Mouse (Mus musculus): ENCODE data around the gene 1110032A03Rik. TPM values are rescaled to one million over a fixed set of nuclear protein-coding genes. Genes with fewer than 3 reads are reported as not detected.

1110032A03Rik gene
- polyA plus RNA-seq, 1 experiment from 2014 or later = 42.3 TPM

DNA sequence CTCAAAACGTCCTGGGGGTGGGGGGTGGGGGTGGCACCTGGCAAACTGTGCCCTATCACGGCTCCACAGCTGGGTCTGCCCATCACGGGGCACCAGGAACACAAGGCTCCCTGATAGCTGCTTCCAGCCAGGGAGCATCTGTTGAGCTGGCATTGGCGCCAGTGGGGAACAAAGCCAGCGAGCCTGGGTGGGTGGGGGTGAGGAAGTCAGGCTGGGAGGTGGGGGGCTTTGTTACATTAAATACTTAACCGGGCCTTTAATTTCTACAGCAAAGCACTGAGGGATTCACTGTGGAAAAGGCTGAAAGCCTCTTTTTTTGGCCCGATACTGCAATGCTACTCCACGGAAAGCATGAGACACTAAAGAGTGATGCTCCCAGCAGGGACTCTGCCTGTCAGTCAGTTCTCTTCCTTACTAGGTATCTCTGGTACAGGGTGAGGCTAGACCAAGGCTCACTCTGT is 52.8 kb downstream of the 1110032A03Rik start:
- Histone ChIP-seq H3K9me3 (ENCODE audit: control insufficient read depth, low read length) (no peaks in the 10 kb centered on the region), H3K4me2 (replicated peaks; ENCODE audit: low read depth, low read length) (no peak overlapping the region), H3K4me1 (replicated peaks; ENCODE audit: control insufficient read depth, insufficient read depth, low read length) (no peaks in the 10 kb centered on the region), H3K9ac (ENCODE audit: low read depth, low read length) (no peak overlapping the region), H3K27me3 (ENCODE audit: control insufficient read depth, insufficient read depth, low read length) (no peaks in the 10 kb centered on the region), H3K4me3 (ENCODE audit: low read depth, low read length) (no peak overlapping the region), H3K36me3 (ENCODE audit: control insufficient read depth, insufficient read depth, low read length) (no peaks in the 10 kb centered on the region), H3K27ac (ENCODE audit: low read depth, low read length) (no peak overlapping the region)
- ATAC-seq (ENCODE audit: low FRiP score) (no peak), DNase-seq (ENCODE audit: low spot score) (no peak)
- 40% methylated on average over 8 of the region's 8 CpGs for WGBS

DNA sequence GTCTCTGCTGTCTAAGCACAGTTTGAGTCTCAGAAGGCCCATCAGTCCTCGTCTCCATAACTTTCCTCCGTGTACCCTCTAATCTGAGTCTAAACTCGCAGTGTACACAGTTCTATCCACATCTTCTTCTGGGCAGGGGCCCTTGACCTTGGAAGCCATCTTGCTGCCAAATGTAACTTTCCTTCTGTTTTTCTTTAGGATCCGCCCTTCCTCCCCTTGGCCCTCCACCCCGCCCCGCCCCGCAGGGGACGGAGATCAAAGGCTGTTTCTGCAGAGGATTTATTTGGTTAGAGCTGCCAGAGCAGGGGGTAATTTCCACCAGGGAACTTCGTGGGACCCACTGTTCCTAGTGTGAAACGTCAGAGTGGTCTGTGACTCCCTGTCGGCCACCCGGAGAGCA is 54.3 kb downstream of the 1110032A03Rik start:
- Histone ChIP-seq H3K4me3 (ENCODE audit: low read depth, low read length) (no peak overlapping the region), H3K4me1 (replicated peaks; ENCODE audit: control insufficient read depth, insufficient read depth, low read length) (no peaks in the 10 kb centered on the region), H3K27me3 (ENCODE audit: control insufficient read depth, insufficient read depth, low read length) (no peaks in the 10 kb centered on the region), H3K9me3 (ENCODE audit: control insufficient read depth, low read length) (no peaks in the 10 kb centered on the region), H3K27ac (ENCODE audit: low read depth, low read length) (no peak overlapping the region), H3K36me3 (ENCODE audit: control insufficient read depth, insufficient read depth, low read length) (no peaks in the 10 kb centered on the region), H3K4me2 (replicated peaks; ENCODE audit: low read depth, low read length) (no peak overlapping the region), H3K9ac (ENCODE audit: low read depth, low read length) (no peak overlapping the region)
- no peak for DNase-seq (ENCODE audit: low spot score)
- 43% methylated on average over 12 of the region's 12 CpGs for WGBS
- no peak for ATAC-seq (ENCODE audit: low FRiP score)

DNA sequence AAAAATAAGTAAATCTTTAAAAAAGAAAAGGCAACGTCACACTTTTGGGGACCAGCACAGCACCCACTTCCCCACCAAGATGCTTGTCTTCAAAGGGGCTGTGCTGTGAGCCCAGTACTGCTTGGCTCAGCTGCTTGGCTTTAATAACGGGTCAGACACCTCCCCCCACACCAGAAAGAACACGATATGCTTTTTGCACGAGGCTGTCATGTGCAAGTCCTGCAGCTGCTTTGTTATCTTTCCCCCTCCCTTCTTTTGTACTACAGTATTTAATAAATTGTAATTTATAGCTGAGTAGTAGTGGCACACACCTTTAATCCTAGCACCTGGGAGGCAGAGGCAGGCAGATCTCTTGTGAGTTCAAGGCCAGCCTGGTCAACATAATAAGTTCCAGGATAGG is 56.4 kb downstream of the 1110032A03Rik start:
- H3K27me3 ChIP-seq (ENCODE audit: control insufficient read depth, insufficient read depth, low read length) = no peaks in the 10 kb centered on the region
- H3K9me3 ChIP-seq (ENCODE audit: control insufficient read depth, low read length) = no peaks in the 10 kb centered on the region
- H3K4me2 ChIP-seq (replicated peaks; ENCODE audit: low read depth, low read length) = no peak overlapping the region
- DNase-seq (ENCODE audit: low spot score) (no peak), ATAC-seq (ENCODE audit: low FRiP score) (no peak)
- 83% methylated on average over 4 of the region's 4 CpGs for WGBS
- H3K36me3 ChIP-seq (ENCODE audit: control insufficient read depth, insufficient read depth, low read length) = no peaks in the 10 kb centered on the region
- no peak overlapping the region for H3K27ac ChIP-seq (ENCODE audit: low read depth, low read length)
- H3K9ac ChIP-seq (ENCODE audit: low read depth, low read length) = no peak overlapping the region
- no peak overlapping the region for H3K4me3 ChIP-seq (ENCODE audit: low read depth, low read length)
- no peaks in the 10 kb centered on the region for H3K4me1 ChIP-seq (replicated peaks; ENCODE audit: control insufficient read depth, insufficient read depth, low read length)

DNA sequence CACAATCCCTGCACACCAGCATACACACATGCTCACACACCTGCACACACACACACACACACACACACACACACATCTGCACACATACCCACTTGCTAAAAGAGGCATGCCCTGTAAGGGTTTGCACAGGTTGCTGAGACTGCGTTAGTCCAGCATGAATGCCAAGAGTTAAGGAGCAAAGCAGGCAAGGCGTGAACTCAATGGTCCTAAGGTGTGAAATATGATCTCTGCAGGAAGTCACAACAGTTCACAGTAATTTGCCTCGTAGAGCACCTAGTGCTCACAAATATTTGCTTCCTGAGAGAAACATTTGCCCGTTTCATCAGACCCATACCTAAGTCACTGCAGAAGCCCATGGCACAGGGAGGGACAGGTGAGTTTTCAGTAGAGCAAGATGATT is 61.1 kb downstream of the 1110032A03Rik start:
- 60% methylated on average over 4 of the region's 4 CpGs for WGBS
- H3K27me3 ChIP-seq (ENCODE audit: control insufficient read depth, insufficient read depth, low read length) = no peaks in the 10 kb centered on the region
- ATAC-seq (ENCODE audit: low FRiP score) (no peak), DNase-seq (ENCODE audit: low spot score) (no peak)
- H3K9ac ChIP-seq (ENCODE audit: low read depth, low read length) = no peak overlapping the region
- no peaks in the 10 kb centered on the region for H3K9me3 ChIP-seq (ENCODE audit: control insufficient read depth, low read length)
- H3K4me3 ChIP-seq (ENCODE audit: low read depth, low read length) = no peak overlapping the region
- no peaks in the 10 kb centered on the region for H3K4me1 ChIP-seq (replicated peaks; ENCODE audit: control insufficient read depth, insufficient read depth, low read length)
- no peak overlapping the region for H3K27ac ChIP-seq (ENCODE audit: low read depth, low read length)
- H3K4me2 ChIP-seq (replicated peaks; ENCODE audit: low read depth, low read length) = no peak overlapping the region
- H3K36me3 ChIP-seq (ENCODE audit: control insufficient read depth, insufficient read depth, low read length) = no peaks in the 10 kb centered on the region

Other genes starting within 250 kb of the 1110032A03Rik start
- 92.6 and 98.2 TPM in 2 replicates for gene Pts, start 246.8 kb downstream of the 1110032A03Rik start, polyA plus RNA-seq (2014; fragmentation: Nextera tagmentation; extraction: Ambion mirVana)
- 5.2 and 8.5 TPM in 2 replicates for gene Il18, start 220.7 kb downstream of the 1110032A03Rik start, polyA plus RNA-seq (2014; fragmentation: Nextera tagmentation; extraction: Ambion mirVana)
- gene Bco2, start 220.3 kb downstream of the 1110032A03Rik start, polyA plus RNA-seq (2014; fragmentation: Nextera tagmentation; extraction: Ambion mirVana) = 0.14 and 0.20 TPM in 2 replicates
- gene Tex12, start 214.2 kb downstream of the 1110032A03Rik start, polyA plus RNA-seq (2014; fragmentation: Nextera tagmentation; extraction: Ambion mirVana) = 0.15 and 0.17 TPM in 2 replicates
- gene Sdhd, start 171.7 kb downstream of the 1110032A03Rik start, polyA plus RNA-seq (2014; fragmentation: Nextera tagmentation; extraction: Ambion mirVana) = 254 and 265 TPM in 2 replicates
- 325 TPM in 2 replicates for gene Timm8b, start 171.6 kb downstream of the 1110032A03Rik start, polyA plus RNA-seq (2014; fragmentation: Nextera tagmentation; extraction: Ambion mirVana)
- 9.0 and 9.8 TPM in 2 replicates for gene Pih1d2, start 158.2 kb downstream of the 1110032A03Rik start, polyA plus RNA-seq (2014; fragmentation: Nextera tagmentation; extraction: Ambion mirVana)
- 29.9 and 30.6 TPM in 2 replicates for gene Nkapd1, start 158.1 kb downstream of the 1110032A03Rik start, polyA plus RNA-seq (2014; fragmentation: Nextera tagmentation; extraction: Ambion mirVana)
- gene Dlat, start 115.7 kb downstream of the 1110032A03Rik start, polyA plus RNA-seq (2014; fragmentation: Nextera tagmentation; extraction: Ambion mirVana) = 54.9 and 59.2 TPM in 2 replicates
- gene Dixdc1, start 36.0 kb downstream of the 1110032A03Rik start, polyA plus RNA-seq (2014; fragmentation: Nextera tagmentation; extraction: Ambion mirVana) = 25.2 and 31.0 TPM in 2 replicates
- 1.3 and 1.7 TPM in 2 replicates for gene 2310030G06Rik, start 29.0 kb downstream of the 1110032A03Rik start, polyA plus RNA-seq (2014; fragmentation: Nextera tagmentation; extraction: Ambion mirVana)
- 5.9 and 7.4 TPM in 2 replicates for gene Cryab, start 24.2 kb downstream of the 1110032A03Rik start, polyA plus RNA-seq (2014; fragmentation: Nextera tagmentation; extraction: Ambion mirVana)
- gene Hspb2, start 23.2 kb downstream of the 1110032A03Rik start, polyA plus RNA-seq (2014; fragmentation: Nextera tagmentation; extraction: Ambion mirVana) = 1.9 and 2.4 TPM in 2 replicates
- gene Fdxacb1, start 7.3 kb downstream of the 1110032A03Rik start, polyA plus RNA-seq (2014; fragmentation: Nextera tagmentation; extraction: Ambion mirVana) = 13.4 and 15.5 TPM in 2 replicates
- 38.3 and 39.3 TPM in 2 replicates for gene Alg9, start 501 bp downstream of the 1110032A03Rik start, polyA plus RNA-seq (2014; fragmentation: Nextera tagmentation; extraction: Ambion mirVana)
- 105 and 118 TPM in 2 replicates for gene Ppp2r1b, start 69.8 kb upstream of the 1110032A03Rik start, polyA plus RNA-seq (2014; fragmentation: Nextera tagmentation; extraction: Ambion mirVana)
- gene Sik2, start 233.6 kb upstream of the 1110032A03Rik start, polyA plus RNA-seq (2014; fragmentation: Nextera tagmentation; extraction: Ambion mirVana) = 14.3 and 15.0 TPM in 2 replicates

Measured in hindbrain, embryonic 11.5 days (tissue).